Mouse (Mus musculus): ENCODE results near the gene Pim1. TPM values are rescaled to one million over a fixed set of nuclear protein-coding genes. Genes with fewer than 3 reads are reported as not detected.
"Not testable (repeated sequence)": the region's sequence is repeated elsewhere in the genome, so short reads cannot be mapped to it uniquely, and the experiment has no call there.

The Pim1 gene
- polyA plus RNA-seq, 1 experiment from 2014 or later = 10.7 TPM

DNA sequence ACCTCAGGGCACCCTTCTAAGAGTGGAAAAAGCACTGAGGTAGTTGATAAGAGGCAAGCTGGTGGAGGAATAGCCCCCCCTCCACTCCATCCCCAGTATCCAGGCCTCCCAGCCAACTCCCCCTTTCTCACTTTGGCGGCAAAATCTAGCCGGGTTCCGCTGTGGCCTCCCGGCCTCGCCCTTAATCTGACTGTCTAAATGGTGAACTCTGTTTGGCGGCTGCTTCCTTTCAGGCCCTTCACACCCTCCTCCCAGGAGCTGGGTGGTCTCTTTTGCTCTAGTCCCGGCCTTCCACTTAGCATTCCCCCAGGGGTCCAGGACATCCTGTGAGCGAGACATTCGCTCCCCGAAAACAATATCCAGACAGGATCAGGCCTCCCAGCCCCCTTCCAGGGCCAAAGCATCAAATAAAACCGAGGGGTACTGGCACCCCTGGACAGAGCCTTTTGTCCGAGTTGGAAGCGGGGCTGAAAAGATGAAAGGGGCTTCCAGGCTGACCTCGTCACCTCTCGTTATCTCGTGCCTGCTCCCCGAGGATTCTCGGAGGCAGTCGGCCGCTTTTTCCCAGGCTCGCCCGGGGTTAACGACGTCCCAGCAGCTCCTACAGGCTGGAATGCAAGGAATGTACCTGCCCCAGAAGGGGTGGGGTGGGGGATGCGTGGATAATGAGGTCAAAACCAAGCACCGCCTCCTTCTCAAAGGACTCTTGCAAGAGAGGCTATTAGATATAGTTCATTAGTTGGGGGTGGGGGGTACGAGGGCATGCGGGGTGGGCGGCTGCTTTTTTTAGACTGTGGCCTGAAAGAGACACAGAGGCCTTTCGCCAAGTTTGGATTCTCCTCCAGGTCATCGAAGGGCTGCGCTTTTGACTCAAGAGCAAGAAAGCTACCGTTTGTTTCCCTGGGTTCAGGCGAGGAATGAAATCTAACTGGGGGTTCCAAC is 39.4 kb upstream of the Pim1 start:
- Histone ChIP-seq H3K4me2 (ENCODE audit: low read depth, low read length) (peak overlapping the region; percentile 44), H3K9ac (ENCODE audit: low read depth, low read length) (peak overlapping the region; percentile 52), H3K27me3 (replicated peaks; ENCODE audit: control insufficient read depth, insufficient read depth, low read length) (no peaks in the 10 kb centered on the region), H3K4me3 (ENCODE audit: low read depth, low read length) (peak overlapping the region; percentile 20; the same call in 1 of the 2 replicates), H3K36me3 (ENCODE audit: control insufficient read depth, insufficient read depth, low read length) (no peaks in the 10 kb centered on the region), H3K9me3 (ENCODE audit: control insufficient read depth, low read length) (0 out of 2 replicates have a peak, but pooled peaks cover 3% of the 10 kb centered on the region), H3K27ac (replicated peaks; ENCODE audit: low read depth, low read length) (peak overlapping the region; percentile 59), H3K4me1 (ENCODE audit: control insufficient read depth, insufficient read depth, low read length) (peaks cover 9% of the 10 kb centered on the region)
- DNase-seq (ENCODE audit: low spot score) (peak; percentile 81), ATAC-seq (ENCODE audit: low read depth) (peak; percentile 80)
- WGBS = 6% methylated on average over 34 of the region's 34 CpGs

DNA sequence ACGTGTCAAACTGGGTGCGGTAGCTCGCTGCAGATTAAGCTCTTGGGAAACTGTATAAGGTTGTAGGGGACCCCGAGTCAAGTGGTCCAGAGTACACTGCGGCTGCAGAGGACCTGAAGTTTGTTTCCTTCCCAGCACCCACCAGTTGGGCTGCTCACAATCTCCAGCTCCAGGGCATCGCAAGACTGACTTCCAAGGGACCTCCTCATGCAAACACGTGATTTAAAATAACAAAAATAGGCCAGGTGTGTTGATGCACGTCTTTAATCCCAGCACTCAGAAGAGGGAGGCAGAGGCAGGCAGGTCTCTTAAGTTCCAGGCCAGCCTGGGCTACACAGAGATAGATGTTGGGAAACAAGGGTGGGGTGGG is 38.7 kb upstream of the Pim1 start:
- peaks cover 9% of the 10 kb centered on the region for H3K4me1 ChIP-seq (ENCODE audit: control insufficient read depth, insufficient read depth, low read length)
- H3K36me3 ChIP-seq (ENCODE audit: control insufficient read depth, insufficient read depth, low read length) = no peaks in the 10 kb centered on the region
- no peak overlapping the region for H3K9ac ChIP-seq (ENCODE audit: low read depth, low read length)
- no peak overlapping the region; the same call in 1 of the 2 replicates for H3K4me2 ChIP-seq (ENCODE audit: low read depth, low read length)
- peak overlapping the region; percentile 40; the same call in 1 of the 2 replicates for H3K27ac ChIP-seq (replicated peaks; ENCODE audit: low read depth, low read length)
- no peak for DNase-seq (ENCODE audit: low spot score)
- H3K4me3 ChIP-seq (ENCODE audit: low read depth, low read length) = no peak overlapping the region
- ATAC-seq (ENCODE audit: low read depth) = no peak
- H3K9me3 ChIP-seq (ENCODE audit: control insufficient read depth, low read length) = 0 out of 2 replicates have a peak, but pooled peaks cover 3% of the 10 kb centered on the region
- 28% methylated on average over 8 of the region's 8 CpGs for WGBS
- no peaks in the 10 kb centered on the region for H3K27me3 ChIP-seq (replicated peaks; ENCODE audit: control insufficient read depth, insufficient read depth, low read length)

DNA sequence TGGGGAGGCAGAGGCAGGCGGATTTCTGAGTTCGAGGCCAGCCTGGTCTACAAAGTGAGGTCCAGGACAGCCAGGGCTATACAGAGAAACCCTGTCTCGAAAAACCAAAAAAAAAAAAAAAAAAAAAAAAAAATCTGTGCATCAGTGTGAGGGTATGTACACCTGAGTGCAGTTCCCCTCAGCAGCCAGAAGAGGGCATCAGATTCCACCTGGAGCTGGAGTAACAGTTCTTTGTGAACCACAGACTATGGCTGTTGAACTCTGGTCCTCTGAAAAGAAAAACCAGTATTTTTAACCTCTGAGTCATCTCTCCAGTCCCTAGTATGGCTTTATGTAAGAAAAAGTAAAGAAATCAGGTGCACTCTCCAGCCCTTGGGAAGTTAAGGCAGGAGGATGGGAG is 36.4 kb upstream of the Pim1 start:
- peaks cover 27% of the 10 kb centered on the region for H3K4me1 ChIP-seq (ENCODE audit: control insufficient read depth, insufficient read depth, low read length)
- H3K9me3 ChIP-seq (ENCODE audit: control insufficient read depth, low read length); DNase-seq (ENCODE audit: low spot score); H3K27ac ChIP-seq (replicated peaks; ENCODE audit: low read depth, low read length); H3K4me2 ChIP-seq (ENCODE audit: low read depth, low read length); H3K36me3 ChIP-seq (ENCODE audit: control insufficient read depth, insufficient read depth, low read length); H3K9ac ChIP-seq (ENCODE audit: low read depth, low read length); H3K27me3 ChIP-seq (replicated peaks; ENCODE audit: control insufficient read depth, insufficient read depth, low read length); ATAC-seq (ENCODE audit: low read depth); H3K4me3 ChIP-seq (ENCODE audit: low read depth, low read length): not testable (repeated sequence)
- 95% methylated on average over 2 of the region's 3 CpGs for WGBS

GRCm38 (mm10) chr17:29455411-29456120 is 35.0 kb upstream of the Pim1 start:
- Histone ChIP-seq H3K4me3 (ENCODE audit: low read depth, low read length) (no peak overlapping the region), H3K36me3 (ENCODE audit: control insufficient read depth, insufficient read depth, low read length) (no peaks in the 10 kb centered on the region), H3K9me3 (ENCODE audit: control insufficient read depth, low read length) (0 out of 2 replicates have a peak, but pooled peaks cover 3% of the 10 kb centered on the region), H3K9ac (ENCODE audit: low read depth, low read length) (no peak overlapping the region), H3K4me1 (ENCODE audit: control insufficient read depth, insufficient read depth, low read length) (peaks cover 37% of the 10 kb centered on the region), H3K27me3 (replicated peaks; ENCODE audit: control insufficient read depth, insufficient read depth, low read length) (no peaks in the 10 kb centered on the region), H3K4me2 (ENCODE audit: low read depth, low read length) (no peak overlapping the region), H3K27ac (replicated peaks; ENCODE audit: low read depth, low read length) (no peak overlapping the region)
- 65% methylated on average over 9 of the region's 9 CpGs for WGBS
- DNase-seq (ENCODE audit: low spot score) = no peak
- ATAC-seq (ENCODE audit: low read depth) = no peak

GRCm38 (mm10) chr17:29456476-29456875 is 34.1 kb upstream of the Pim1 start:
- no peak for ATAC-seq (ENCODE audit: low read depth)
- Histone ChIP-seq H3K36me3 (ENCODE audit: control insufficient read depth, insufficient read depth, low read length) (no peaks in the 10 kb centered on the region), H3K4me3 (ENCODE audit: low read depth, low read length) (no peak overlapping the region), H3K27ac (replicated peaks; ENCODE audit: low read depth, low read length) (no peak overlapping the region), H3K9ac (ENCODE audit: low read depth, low read length) (no peak overlapping the region), H3K4me1 (ENCODE audit: control insufficient read depth, insufficient read depth, low read length) (peaks cover 28% of the 10 kb centered on the region), H3K27me3 (replicated peaks; ENCODE audit: control insufficient read depth, insufficient read depth, low read length) (no peaks in the 10 kb centered on the region), H3K9me3 (ENCODE audit: control insufficient read depth, low read length) (0 out of 2 replicates have a peak, but pooled peaks cover 3% of the 10 kb centered on the region), H3K4me2 (ENCODE audit: low read depth, low read length) (no peak overlapping the region)
- WGBS = 97% methylated on average over 4 of the region's 4 CpGs
- no peak for DNase-seq (ENCODE audit: low spot score)

DNA sequence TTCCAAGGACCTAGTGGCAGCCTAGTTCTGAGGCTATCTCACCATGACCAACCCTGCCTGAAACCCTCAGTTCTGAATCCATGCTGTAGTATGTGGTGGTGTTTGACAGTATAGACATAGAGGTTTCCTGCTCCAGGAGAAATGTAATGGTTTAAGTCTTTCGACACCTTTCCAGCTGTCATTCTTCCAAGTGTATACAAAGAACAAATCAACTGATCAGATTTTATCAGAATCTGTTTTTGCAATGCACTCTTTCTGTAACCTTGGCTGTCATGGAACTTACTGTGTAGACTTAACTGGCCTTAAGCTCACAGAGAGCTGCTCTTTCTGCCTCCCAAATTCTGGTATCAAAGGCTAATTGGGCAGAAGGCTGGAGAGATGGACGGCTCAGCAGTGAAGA is 33.6 kb upstream of the Pim1 start:
- 67% methylated on average over 2 of the region's 2 CpGs for WGBS
- H3K4me2 ChIP-seq (ENCODE audit: low read depth, low read length) = no peak overlapping the region
- 0 out of 2 replicates have a peak, but pooled peaks cover 3% of the 10 kb centered on the region for H3K9me3 ChIP-seq (ENCODE audit: control insufficient read depth, low read length)
- no peak overlapping the region for H3K9ac ChIP-seq (ENCODE audit: low read depth, low read length)
- DNase-seq (ENCODE audit: low spot score) = no peak
- no peak for ATAC-seq (ENCODE audit: low read depth)
- no peak overlapping the region for H3K4me3 ChIP-seq (ENCODE audit: low read depth, low read length)
- peaks cover 28% of the 10 kb centered on the region for H3K4me1 ChIP-seq (ENCODE audit: control insufficient read depth, insufficient read depth, low read length)
- H3K27ac ChIP-seq (replicated peaks; ENCODE audit: low read depth, low read length) = peak overlapping the region; percentile 61; the same call in 1 of the 2 replicates
- H3K27me3 ChIP-seq (replicated peaks; ENCODE audit: control insufficient read depth, insufficient read depth, low read length) = no peaks in the 10 kb centered on the region
- H3K36me3 ChIP-seq (ENCODE audit: control insufficient read depth, insufficient read depth, low read length) = no peaks in the 10 kb centered on the region

DNA sequence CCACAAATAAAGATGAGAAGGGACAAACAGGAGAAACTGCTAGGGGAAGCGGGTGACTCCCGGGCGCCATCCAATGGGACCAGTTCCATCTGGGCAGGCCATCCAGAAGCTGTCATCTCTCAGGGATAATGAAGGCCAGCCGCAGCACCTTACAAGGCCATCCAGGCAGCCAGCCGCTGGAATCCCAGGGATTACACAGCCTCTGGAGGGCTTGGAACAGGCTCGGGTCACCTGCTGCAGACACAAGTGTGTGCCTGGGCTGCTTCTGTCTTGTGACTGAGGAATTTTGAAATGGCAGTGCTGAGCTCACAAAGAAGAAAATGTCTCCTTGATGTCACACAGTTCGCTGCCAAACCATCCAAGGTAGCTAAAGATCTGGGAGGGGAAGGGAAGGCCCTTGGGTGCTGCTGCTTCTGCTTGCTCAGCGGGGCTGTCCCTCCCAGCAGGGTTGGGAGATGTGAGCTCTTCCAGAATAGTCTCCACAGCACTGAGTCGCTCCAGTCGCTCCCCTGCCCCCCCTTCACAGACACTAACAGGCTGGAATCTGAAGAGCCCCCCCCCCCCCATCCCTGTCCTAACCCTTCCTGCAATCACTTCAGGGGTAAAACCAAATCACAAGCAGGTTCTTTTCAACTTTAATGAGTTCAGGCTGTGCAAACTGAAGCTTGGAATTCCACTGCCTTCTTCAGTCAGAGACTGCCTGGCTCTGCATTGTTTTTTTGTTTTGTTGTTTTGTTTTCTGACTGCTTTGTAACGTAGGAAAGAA is 32.6 kb upstream of the Pim1 start:
- H3K9ac ChIP-seq (ENCODE audit: low read depth, low read length) = peak overlapping the region; percentile 37
- peak overlapping the region; percentile 61 for H3K27ac ChIP-seq (replicated peaks; ENCODE audit: low read depth, low read length)
- no peaks in the 10 kb centered on the region for H3K36me3 ChIP-seq (ENCODE audit: control insufficient read depth, insufficient read depth, low read length)
- ATAC-seq (ENCODE audit: low read depth) (peak; percentile 50; the same call in 1 of the 2 replicates), DNase-seq (ENCODE audit: low spot score) (peak; percentile 79)
- H3K4me2 ChIP-seq (ENCODE audit: low read depth, low read length) = 0 out of 2 replicates have a peak overlapping the region, but pooled peaks have one; percentile 18
- peaks cover 28% of the 10 kb centered on the region for H3K4me1 ChIP-seq (ENCODE audit: control insufficient read depth, insufficient read depth, low read length)
- no peaks in the 10 kb centered on the region for H3K27me3 ChIP-seq (replicated peaks; ENCODE audit: control insufficient read depth, insufficient read depth, low read length)
- WGBS = 25% methylated on average over 9 of the region's 11 CpGs
- no peak overlapping the region for H3K4me3 ChIP-seq (ENCODE audit: low read depth, low read length)
- no peaks in the 10 kb centered on the region for H3K9me3 ChIP-seq (ENCODE audit: control insufficient read depth, low read length)
